Mouse (Mus musculus) thymus, adult 2 months (tissue): Measurements from ENCODE around the gene Med8.

Source experiments
- CTCF ChIP-seq: fragments of 200-500 bp; IDR thresholded peaks from 2 replicates; pipeline ENCODE4 v1.5.1; 2012; ENCODE audit warnings: mild to moderate bottlenecking, control low read depth, low read length, moderate library complexity, borderline replicate concordance; ENCODE audit not compliant: control insufficient read depth, poor library complexity, insufficient read depth; ENCODE audit errors: extremely low read depth
- POLR2A ChIP-seq: fragments of 200-500 bp; IDR thresholded peaks from 2 replicates; pipeline ENCODE4 v1.6.1; 2012; ENCODE audit warnings: mild to moderate bottlenecking, low read length, control low read depth, moderate library complexity; ENCODE audit not compliant: control insufficient read depth, poor library complexity, insufficient read depth; ENCODE audit errors: extremely low read depth

DNA sequence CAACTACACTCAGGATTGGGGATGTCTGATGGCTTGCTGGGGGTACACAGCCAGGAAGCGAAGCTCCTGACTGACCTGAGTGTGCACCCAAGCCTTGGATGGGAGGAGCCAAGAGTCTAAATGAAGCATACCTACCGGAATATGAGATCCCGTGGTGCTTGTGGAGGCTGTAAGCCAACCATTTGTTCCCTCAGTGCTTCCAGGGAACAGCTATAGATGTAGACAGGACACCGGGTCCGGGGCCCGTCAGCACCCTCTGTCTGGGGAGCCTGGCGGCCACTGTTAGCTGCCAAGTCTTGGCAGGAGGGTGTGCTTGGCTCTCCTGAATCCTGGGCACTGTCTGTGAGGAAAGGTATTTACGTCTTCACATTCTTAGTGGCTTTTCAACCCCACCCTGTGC, 21.8 kb upstream of the Med8 start:
- TF ChIP-seq POLR2A (no peak), CTCF (no peak)
